Comparison of ENCODE assay signal across 8 mouse cellular contexts in the genomic region with DNA sequence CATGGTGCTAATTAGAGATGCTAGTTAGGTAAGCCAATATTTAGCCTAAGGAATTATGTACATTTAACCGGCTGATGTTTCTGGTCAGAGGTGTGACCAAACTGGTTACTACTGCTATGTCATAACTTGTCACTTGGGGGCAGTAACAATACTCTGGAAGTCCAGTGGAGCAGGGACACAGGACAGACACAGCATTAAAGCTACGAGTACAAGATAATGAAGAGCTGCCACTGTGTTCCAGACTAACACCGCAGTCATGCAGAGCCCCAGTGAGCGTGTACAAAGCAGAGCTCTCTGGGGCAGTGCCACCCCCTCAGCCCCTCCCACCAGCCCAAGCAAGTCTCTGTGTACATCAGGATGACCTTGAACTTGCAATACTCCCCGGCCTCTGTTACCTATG. TPM values are rescaled to one million over a fixed set of nuclear protein-coding genes. Genes with fewer than 3 reads are reported as not detected.
DNase-seq lines count a peak whose midpoint lies in the region; ATAC-seq lines count a peak whose summit lies in the region.

No protein-coding gene starts in this region.

- no peaks in the 10 kb centered on the region for H3K9me3 ChIP-seq in intestine, embryonic 15.5 days
- H3K9me3 ChIP-seq in midbrain, embryonic 16.5 days (replicated peaks; ENCODE audit: control insufficient read depth, low read length, poor library complexity, severe bottlenecking), result no peaks in the 10 kb centered on the region

- no peak overlapping the region for H3K4me2 ChIP-seq in intestine, embryonic 15.5 days (replicated peaks)
- H3K4me2 ChIP-seq in midbrain, embryonic 16.5 days (ENCODE audit: low read length), result no peak overlapping the region

- ATAC-seq in intestine, embryonic 15.5 days, result peak; percentile 63; the same call in 1 of the 2 replicates
- peak; percentile 78 for ATAC-seq in midbrain, embryonic 16.5 days
- ATAC-seq in inflammation-experienced regulatory T-cells, adult 6 months, result no peak

- H3K9ac ChIP-seq in intestine, embryonic 15.5 days, result no peak overlapping the region
- no peak overlapping the region for H3K9ac ChIP-seq in midbrain, embryonic 16.5 days (ENCODE audit: low read depth, low read length)

- H3K4me3 ChIP-seq in intestine, embryonic 15.5 days (replicated peaks), result no peak overlapping the region
- H3K4me3 ChIP-seq in midbrain, embryonic 16.5 days (ENCODE audit: low read depth, low read length), result no peak overlapping the region

- H3K27me3 ChIP-seq in intestine, embryonic 15.5 days (replicated peaks), result no peaks in the 10 kb centered on the region
- no peaks in the 10 kb centered on the region for H3K27me3 ChIP-seq in midbrain, embryonic 16.5 days (ENCODE audit: control insufficient read depth, insufficient read depth, low read depth, low read length)

- peak; percentile 59 to 60 for DNase-seq in cerebellum, postnatal 10 days
- DNase-seq in cerebellum, adult 11-12 months, result no peak
- DNase-seq in 3134 (ENCODE audit: extremely low read depth, insufficient read length, low spot score), result peak; percentile 43
- peak; percentile 7 for DNase-seq in c-Kit-positive CD71-positive TER-119-positive erythroid progenitor cells, embryonic 14.5 days (ENCODE audit: low spot score)
- no peak for DNase-seq in gastrocnemius, adult 8-10 months (ENCODE audit: low spot score in 2 of 2)

- peaks cover 12% of the 10 kb centered on the region for H3K36me3 ChIP-seq in intestine, embryonic 15.5 days
- H3K36me3 ChIP-seq in midbrain, embryonic 16.5 days (ENCODE audit: control insufficient read depth, insufficient read depth, low read length), result no peaks in the 10 kb centered on the region; the same call in 1 of the 2 replicates

- H3K27ac ChIP-seq in intestine, embryonic 15.5 days, result no peak overlapping the region
- H3K27ac ChIP-seq in midbrain, embryonic 16.5 days (ENCODE audit: low read length), result no peak overlapping the region

- 42% methylated on average over 5 of the region's 5 CpGs for WGBS in intestine, embryonic 15.5 days
- 29% methylated on average over 5 of the region's 5 CpGs for WGBS in midbrain, embryonic 16.5 days

- no peaks in the 10 kb centered on the region for H3K4me1 ChIP-seq in intestine, embryonic 15.5 days (replicated peaks)
- H3K4me1 ChIP-seq in midbrain, embryonic 16.5 days (ENCODE audit: control insufficient read depth, insufficient read depth, low read length), result no peaks in the 10 kb centered on the region

RNA-seq across cellular contexts. Expression of a gene that starts 10.3 kb away (rescaled TPM):
- polyA plus RNA-seq in intestine, embryonic 15.5 days (2015; fragmentation: Nextera tagmentation; extraction: Ambion mirVana), result 1.6 and 1.9 TPM in 2 replicates
- polyA plus RNA-seq in midbrain, embryonic 16.5 days (2015; fragmentation: Nextera tagmentation; extraction: Ambion mirVana), result 0.22 TPM in 1 of 2 replicates, not detected in the other
- not detected for polyA plus RNA-seq in inflammation-experienced regulatory T-cells, adult 6 months (2017; shearing (Covaris generic))
- not detected for total RNA-seq in gastrocnemius, adult 8-10 months (2022)

RNA-seq across cellular contexts. Expression of a gene that starts 48.4 kb away (rescaled TPM):
- 38.8 and 43.5 TPM in 2 replicates for polyA plus RNA-seq in intestine, embryonic 15.5 days (2015; fragmentation: Nextera tagmentation; extraction: Ambion mirVana)
- polyA plus RNA-seq in midbrain, embryonic 16.5 days (2015; fragmentation: Nextera tagmentation; extraction: Ambion mirVana), result not detected in 2 replicates
- not detected for polyA plus RNA-seq in inflammation-experienced regulatory T-cells, adult 6 months (2017; shearing (Covaris generic))
- not detected for total RNA-seq in gastrocnemius, adult 8-10 months (2022)

RNA-seq across cellular contexts. Expression of a gene that starts 56.4 kb away (rescaled TPM):
- 3.5 and 5.7 TPM in 2 replicates for polyA plus RNA-seq in intestine, embryonic 15.5 days (2015; fragmentation: Nextera tagmentation; extraction: Ambion mirVana)
- 4.5 TPM in 1 of 2 replicates, not detected in the other for polyA plus RNA-seq in midbrain, embryonic 16.5 days (2015; fragmentation: Nextera tagmentation; extraction: Ambion mirVana)
- polyA plus RNA-seq in inflammation-experienced regulatory T-cells, adult 6 months (2017; shearing (Covaris generic)), result 10 to 100 TPM; 34.2 to 47.3 (median 42.3) TPM
- total RNA-seq in gastrocnemius, adult 8-10 months (2022), result 100 to 1,000 TPM; 116 to 196 (median 125) TPM

Comparison
In these comparisons a context has a peak if more than half of its experiments do, and no peak if none do; other contexts are left out.
1. DNase-seq: peak in cerebellum, postnatal 10 days (2 of 2), 3134 (single experiment) and c-Kit-positive CD71-positive TER-119-positive erythroid progenitor cells, embryonic 14.5 days (single experiment); none in cerebellum, adult 11-12 months (single experiment) and gastrocnemius, adult 8-10 months (0 of 2).
2. RNA of a gene that starts 48.4 kb away (polyA plus RNA-seq): 38.8 to 43.5 TPM in intestine, embryonic 15.5 days; not detected in midbrain, embryonic 16.5 days and not detected in inflammation-experienced regulatory T-cells, adult 6 months; every median in the first group is over 10 times any median in the second.